Mouse (Mus musculus) brown adipose tissue, adult 24 weeks (tissue): ENCODE results near the gene Slc38a8. TPM values are rescaled to one million over a fixed set of nuclear protein-coding genes. Genes with fewer than 3 reads are reported as not detected.

Source experiments
- H3K27ac ChIP-seq: fragments of 200-500 bp; replicated peaks from 2 replicates; pipeline ENCODE4 v1.5.1; 2012; ENCODE audit warnings: low read depth, mild to moderate bottlenecking, low read length
- H3K4me1 ChIP-seq: fragments of 200-500 bp; 2 replicates; pipeline ENCODE4 v1.6.1; 2012; ENCODE audit warnings: low read length, mixed read lengths; ENCODE audit not compliant: control insufficient read depth, insufficient read depth, insufficient read length
- H3K4me3 ChIP-seq: fragments of 200-500 bp; 2 replicates; pipeline ENCODE4 v1.5.1; 2012; ENCODE audit warnings: low read depth, mild to moderate bottlenecking, low read length, moderate library complexity; ENCODE audit not compliant: insufficient read depth
- polyA plus RNA-seq: library from polyadenylated mRNA; stranded (reverse); fragments of >200 nt; gene quantifications from 2 replicates; pipeline ENCODE4 v1.2.4, GENCODE M21; 2012; ENCODE audit not compliant: missing spikeins, insufficient read depth, insufficient read length

The Slc38a8 gene
- polyA plus RNA-seq, 1 experiment, result not detected

GRCm38 (mm10) chr8:119436933-119437332 lies 64.6 kb downstream of the Slc38a8 start:
- Histone ChIP-seq H3K27ac (peak overlapping the region; percentile 65), H3K4me1 (peaks cover 32% of the 10 kb centered on the region), H3K4me3 (peak overlapping the region; percentile 61)

GRCm38 (mm10) chr8:119436331-119436730 lies 65.2 kb downstream of the Slc38a8 start:
- H3K4me3 ChIP-seq, result peak overlapping the region; percentile 27
- peaks cover 32% of the 10 kb centered on the region for H3K4me1 ChIP-seq
- peak overlapping the region; percentile 65 for H3K27ac ChIP-seq

DNA sequence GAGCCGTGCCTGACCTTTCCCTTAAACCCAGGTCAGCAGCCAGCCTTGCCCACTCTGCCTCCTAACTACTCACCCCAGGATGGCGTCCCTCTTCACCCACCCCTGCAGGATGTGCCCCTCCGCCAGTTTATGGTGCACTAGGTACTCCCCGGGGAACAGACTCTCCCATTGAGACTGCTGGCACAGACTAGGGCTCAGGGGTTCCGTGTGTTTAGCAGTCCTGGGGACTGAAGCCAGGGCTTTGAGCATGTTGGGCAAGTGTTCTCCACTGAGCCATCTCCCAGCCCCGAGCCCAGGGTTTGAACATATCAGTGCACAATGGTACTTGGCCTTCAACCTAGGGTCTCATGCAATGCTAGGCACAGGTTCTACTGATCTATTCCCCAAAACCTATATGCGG lies 66.0 kb downstream of the Slc38a8 start:
- Histone ChIP-seq H3K27ac (no peak overlapping the region), H3K4me3 (no peak overlapping the region), H3K4me1 (peaks cover 32% of the 10 kb centered on the region)

- H3K27ac ChIP-seq, result no peak overlapping the region
- peaks cover 31% of the 10 kb centered on the region for H3K4me1 ChIP-seq
- no peak overlapping the region for H3K4me3 ChIP-seq
These were observed 66.9 kb downstream of the Slc38a8 start for GRCm38 (mm10) chr8:119434569-119434968.

- peaks cover 37% of the 10 kb centered on the region for H3K4me1 ChIP-seq
- H3K4me3 ChIP-seq, result no peak within 1 kb of the TSS
- no peak within 1 kb of the TSS for H3K27ac ChIP-seq
These were observed 67.8 kb downstream of the Slc38a8 start, which contains the start of gene Osgin1 for GRCm38 (mm10) chr8:119433582-119434174. Osgin1 (plus strand) TSS chr8:119434124.

DNA sequence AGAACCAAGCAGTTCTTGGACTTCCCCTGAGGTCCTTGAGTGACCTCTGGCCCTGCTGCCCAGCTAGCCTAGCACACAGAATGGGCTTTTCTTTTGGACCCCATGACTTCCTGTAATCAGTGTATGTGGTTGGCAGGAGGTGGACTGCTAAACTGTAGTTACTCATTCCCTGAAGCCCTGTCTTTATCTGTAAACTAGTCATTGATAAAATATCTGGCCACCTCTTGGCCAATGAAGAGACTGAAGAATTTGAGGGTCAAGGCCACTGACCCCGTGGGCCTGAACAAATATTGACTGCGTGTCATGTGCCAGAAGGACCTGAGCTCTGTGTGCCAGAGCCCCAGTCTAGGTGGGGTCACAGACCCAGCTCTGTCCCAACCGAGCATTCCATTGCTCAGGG lies 69.1 kb downstream of the Slc38a8 start:
- peaks cover 39% of the 10 kb centered on the region for H3K4me1 ChIP-seq
- H3K27ac ChIP-seq, result no peak overlapping the region
- no peak overlapping the region for H3K4me3 ChIP-seq

- H3K4me1 ChIP-seq, result peaks cover 40% of the 10 kb centered on the region
- no peak overlapping the region for H3K27ac ChIP-seq
- no peak overlapping the region for H3K4me3 ChIP-seq
These were observed 70.8 kb downstream of the Slc38a8 start for GRCm38 (mm10) chr8:119430690-119431089.

DNA sequence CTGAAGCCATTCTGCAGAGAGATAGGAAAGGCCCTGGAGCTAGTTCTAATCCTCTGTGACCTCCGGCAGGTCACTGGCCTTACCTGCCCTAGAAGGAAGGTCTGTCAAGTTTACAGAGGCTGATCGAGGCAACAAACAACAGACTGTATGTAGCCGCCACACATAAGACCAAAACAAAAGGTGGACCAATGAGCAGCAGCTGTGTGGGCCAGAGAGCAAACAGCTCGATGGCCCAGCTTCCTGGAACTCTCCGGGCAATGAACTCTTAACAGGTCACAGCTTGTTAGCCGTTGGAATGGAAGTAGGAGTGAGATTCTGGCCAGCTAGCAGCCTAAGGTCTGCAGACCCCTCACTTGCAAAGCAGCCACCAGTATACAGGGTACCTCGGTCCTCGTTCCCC lies 71.2 kb downstream of the Slc38a8 start:
- H3K4me3 ChIP-seq, result no peak overlapping the region
- H3K27ac ChIP-seq, result no peak overlapping the region
- H3K4me1 ChIP-seq, result peaks cover 39% of the 10 kb centered on the region

Other genes with a start within 250 kb of the Slc38a8 start
- gene Hsbp1, start 157.2 kb downstream of the Slc38a8 start, polyA plus RNA-seq, result 275 and 306 TPM in 2 replicates
- gene Mlycd, start 106.8 kb downstream of the Slc38a8 start, polyA plus RNA-seq, result 72.3 and 74.2 TPM in 2 replicates
- gene Osgin1, start 67.6 kb downstream of the Slc38a8 start, polyA plus RNA-seq, result 1.9 and 2.2 TPM in 2 replicates
- not detected in 2 replicates for gene Necab2, start 55.0 kb downstream of the Slc38a8 start, polyA plus RNA-seq
- 33.8 and 34.4 TPM in 2 replicates for gene Mbtps1, start 57.0 kb upstream of the Slc38a8 start, polyA plus RNA-seq
- gene Hsdl1, start 73.5 kb upstream of the Slc38a8 start, polyA plus RNA-seq, result 7.8 and 9.6 TPM in 2 replicates
- gene Dnaaf1, start 73.5 kb upstream of the Slc38a8 start, polyA plus RNA-seq, result not detected in 2 replicates
- 0.92 and 1.8 TPM in 2 replicates for gene Taf1c, start 103.5 kb upstream of the Slc38a8 start, polyA plus RNA-seq
- not detected in 2 replicates for gene Adad2, start 111.0 kb upstream of the Slc38a8 start, polyA plus RNA-seq
- gene Kcng4, start 134.0 kb upstream of the Slc38a8 start, polyA plus RNA-seq, result 1.9 TPM in 2 replicates
- gene Wfdc1, start 164.7 kb upstream of the Slc38a8 start, polyA plus RNA-seq, result 1.7 and 3.0 TPM in 2 replicates
- gene Atp2c2, start 198.3 kb upstream of the Slc38a8 start, polyA plus RNA-seq, result not detected in 2 replicates